Comparison of ENCODE assay signal across 12 mouse cellular contexts in genomic region chr19:26758156-26758555, GRCm38 (mm10).
A peak's percentile ranks its signal among the peaks of the same experiment; 100 is the strongest.
DNase-seq lines count a peak whose midpoint lies in the region; ATAC-seq and TF ChIP-seq lines count a peak whose summit lies in the region.
"Had no signal": no experiment of that assay in that cellular context is flagged by ENCODE, and none has a peak within 500 bp of the region (broad histone marks: within the 10 kb centered on the region; RNA-seq: fewer than 3 reads in every experiment).

No protein-coding gene starts in this region.

- no peaks in the 10 kb centered on the region for H3K9me3 ChIP-seq in hindbrain, embryonic 11.5 days (ENCODE audit: control insufficient read depth, low read length)
- H3K9me3 ChIP-seq: midbrain, embryonic 12.5 days had no signal

- no peak overlapping the region for H3K4me2 ChIP-seq in hindbrain, embryonic 11.5 days (replicated peaks; ENCODE audit: low read depth, low read length)
- H3K4me2 ChIP-seq: midbrain, embryonic 12.5 days had no signal

- no peak for TF ChIP-seq POLR2A in spleen, adult 2 months (IDR thresholded peaks at IDR 0.05; ENCODE audit: low read depth, low read length)

- no peak overlapping the region for H3K9ac ChIP-seq in hindbrain, embryonic 11.5 days (ENCODE audit: low read depth, low read length)
- H3K9ac ChIP-seq: liver, postnatal 0 days; midbrain, embryonic 12.5 days had no signal

- H3K4me1 ChIP-seq in spleen, adult 2 months (ENCODE audit: control insufficient read depth, insufficient read depth, insufficient read length) = no peaks in the 10 kb centered on the region
- no peaks in the 10 kb centered on the region for H3K4me1 ChIP-seq in hindbrain, embryonic 11.5 days (replicated peaks; ENCODE audit: control insufficient read depth, insufficient read depth, low read length)

- no peaks in the 10 kb centered on the region for H3K27me3 ChIP-seq in spleen, adult 2 months (ENCODE audit: control insufficient read depth, insufficient read depth, low read length)
- H3K27me3 ChIP-seq in hindbrain, embryonic 11.5 days (ENCODE audit: control insufficient read depth, insufficient read depth, low read length) = no peaks in the 10 kb centered on the region
- H3K27me3 ChIP-seq: midbrain, embryonic 12.5 days had no signal

- 55% methylated on average over 8 of the region's 8 CpGs for WGBS in spleen, adult 2 months
- WGBS in hindbrain, embryonic 11.5 days = 83% methylated on average over 8 of the region's 8 CpGs

- H3K36me3 ChIP-seq in spleen, adult 2 months (ENCODE audit: control insufficient read depth, insufficient read depth, low read length) = peaks cover 7% of the 10 kb centered on the region; the same call in 1 of the 2 replicates
- H3K36me3 ChIP-seq in hindbrain, embryonic 11.5 days (ENCODE audit: control insufficient read depth, insufficient read depth, low read length) = no peaks in the 10 kb centered on the region

- ATAC-seq in hindbrain, embryonic 11.5 days (ENCODE audit: low FRiP score) = no peak
- ATAC-seq: intestine, embryonic 16.5 days; liver, postnatal 0 days had no signal

- TF ChIP-seq CTCF in spleen, adult 2 months (IDR thresholded peaks at IDR 0.05; ENCODE audit: extremely low read depth, insufficient read depth, insufficient read length, insufficient replicate concordance) = no peak

- H3K4me3 ChIP-seq in spleen, adult 2 months (ENCODE audit: extremely low read depth, insufficient read depth, insufficient read length) = no peak overlapping the region
- no peak overlapping the region for H3K4me3 ChIP-seq in hindbrain, embryonic 11.5 days (ENCODE audit: low read depth, low read length)
- H3K4me3 ChIP-seq: midbrain, embryonic 12.5 days had no signal

- intact Hi-C loops in heart, postnatal 36 days (cut with DNase I) = no loop called here

- peak overlapping the region; percentile 45 for H3K27ac ChIP-seq in spleen, adult 2 months (ENCODE audit: insufficient read depth, low read length)
- no peak overlapping the region for H3K27ac ChIP-seq in hindbrain, embryonic 11.5 days (ENCODE audit: low read depth, low read length)
- H3K27ac ChIP-seq: midbrain, embryonic 12.5 days had no signal

- peak; percentile 88 for DNase-seq in heart, adult 11 months
- no peak for DNase-seq in heart, postnatal 36 days
- DNase-seq in kidney, postnatal 14 days = peak; percentile 27
- no peak for DNase-seq in kidney, postnatal 36 days
- DNase-seq in spleen, adult 2 months (ENCODE audit: low read depth in 1 of 2, low spot score in 2 of 2) = no peak
- DNase-seq in spleen, adult 18-20 months = no peak
- no peak for DNase-seq in cerebellum, adult 9-11 months
- DNase-seq in hindbrain, embryonic 11.5 days (ENCODE audit: low spot score) = no peak
- DNase-seq: adrenal gland, postnatal 25 days; liver, postnatal 0 days had no signal

Comparison
In these comparisons a context has a peak if more than half of its experiments do, and no peak if none do; other contexts are left out.
1. DNase-seq: peak in heart, adult 11 months (single experiment) and kidney, postnatal 14 days (single experiment); none in heart, postnatal 36 days (0 of 2), kidney, postnatal 36 days (0 of 2), spleen, adult 2 months (0 of 2), spleen, adult 18-20 months (0 of 2), cerebellum, adult 9-11 months (single experiment) and hindbrain, embryonic 11.5 days (single experiment).